Mouse (Mus musculus): ENCODE results near the gene Snap23.

DNA sequence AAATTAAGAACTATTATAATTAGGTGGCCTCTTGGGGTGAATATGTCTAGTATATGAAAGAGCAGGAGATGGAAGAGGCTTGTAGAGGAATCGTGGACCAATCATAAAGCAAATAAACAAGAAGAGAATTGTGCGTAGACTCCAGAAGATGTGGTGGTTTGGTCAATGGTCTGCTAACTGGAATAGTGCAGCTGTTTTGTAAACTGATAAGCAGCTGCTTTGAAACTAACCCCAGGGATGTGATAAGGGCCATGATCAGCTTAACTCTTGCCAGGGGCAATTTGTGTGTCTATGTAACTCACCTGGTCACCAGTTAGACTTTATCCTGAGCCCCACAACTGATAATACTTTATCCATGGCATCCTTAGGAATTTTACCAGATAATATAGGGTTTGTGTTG lies 64.0 kb downstream of the Snap23 start:
- no peak for TF ChIP-seq EP300 (IDR thresholded peaks at IDR 0.05; ENCODE audit: insufficient read depth, low read depth, low read length)
- no peak for TF ChIP-seq CTCF (IDR thresholded peaks at IDR 0.05)

Data from heart, adult 2 months (tissue).